ENCODE assay signal across 12 mouse cellular contexts in genomic region chr11:80808551-80809070, GRCm38 (mm10). TPM values are rescaled to one million over a fixed set of nuclear protein-coding genes. Genes with fewer than 3 reads are reported as not detected.
DNase-seq lines count a peak whose midpoint lies in the region; ATAC-seq lines count a peak whose summit lies in the region.
"Had no signal": no experiment of that assay in that cellular context is flagged by ENCODE, and none has a peak within 500 bp of the region (broad histone marks: within the 10 kb centered on the region; RNA-seq: fewer than 3 reads in every experiment).

No protein-coding gene starts in this region.

- no peaks in the 10 kb centered on the region for H3K36me3 ChIP-seq in liver, embryonic 15.5 days (replicated peaks)

- H3K27me3 ChIP-seq in liver, embryonic 15.5 days = peaks cover 55% of the 10 kb centered on the region

- H3K27ac ChIP-seq in liver, embryonic 15.5 days (replicated peaks) = no peak overlapping the region

- WGBS in liver, embryonic 15.5 days (ENCODE audit: insufficient replicate concordance) = 50% methylated on average over 6 of the region's 6 CpGs

- peaks cover 22% of the 10 kb centered on the region; the same call in 1 of the 2 replicates for H3K4me1 ChIP-seq in liver, embryonic 15.5 days (replicated peaks)

- no peak overlapping the region for H3K9ac ChIP-seq in liver, embryonic 15.5 days

- no peak overlapping the region for H3K4me3 ChIP-seq in liver, embryonic 15.5 days (replicated peaks)
- H3K4me3 ChIP-seq: megakaryocyte, embryonic 14.5 days had no signal

- no peak overlapping the region for H3K4me2 ChIP-seq in liver, embryonic 15.5 days

- H3K9me3 ChIP-seq in liver, embryonic 15.5 days (replicated peaks) = no peaks in the 10 kb centered on the region

- ATAC-seq in liver, embryonic 15.5 days (ENCODE audit: insufficient read depth) = peak; percentile 33; the same call in 1 of the 2 replicates

- DNase-seq in adrenal gland, adult 8-10 months = peak; percentile 58
- no peak for DNase-seq in adrenal gland, adult 18-20 months (ENCODE audit: low spot score in 2 of 2)
- peak; percentile 26 for DNase-seq in urinary bladder, postnatal 14 days (ENCODE audit: low spot score)
- no peak for DNase-seq in urinary bladder, postnatal 4 days (ENCODE audit: low spot score in 2 of 2)
- no peak for DNase-seq in right cerebral cortex, adult 2 months (ENCODE audit: low spot score in 2 of 2)
- DNase-seq in natural killer cell, adult 2 months (ENCODE audit: low spot score in 2 of 2) = no peak
- DNase-seq in right cerebral cortex, postnatal 14 days = no peak
- DNase-seq: heart, adult 18-20 months; right cerebral cortex, adult 18-20 months had no signal

RNA-seq across cellular contexts. Expression of gene Tmem98, which starts 1.4 kb away (rescaled TPM):
- total RNA-seq in adrenal gland, adult 8-10 months (2022) = 10 to 100 TPM; 35.5 to 87.0 (median 58.0) TPM
- 10 to 100 TPM; 23.5 to 71.9 TPM for total RNA-seq in adrenal gland, adult 18-20 months (2021)
- 8.3 and 9.1 TPM in 2 replicates for polyA plus RNA-seq in liver, embryonic 15.5 days (2015; fragmentation: Nextera tagmentation; extraction: Ambion mirVana)

RNA-seq across cellular contexts. Expression of gene Myo1d, which starts 28.8 kb away (rescaled TPM):
- total RNA-seq in adrenal gland, adult 8-10 months (2022) = 100 to 1,000 TPM in 2 of 4 experiments, 10 to 100 TPM in 2; 62.6 to 107 (median 87.1) TPM
- total RNA-seq in adrenal gland, adult 18-20 months (2021) = 10 to 100 TPM; 41.4 to 97.0 TPM
- 8.6 and 9.0 TPM in 2 replicates for polyA plus RNA-seq in liver, embryonic 15.5 days (2015; fragmentation: Nextera tagmentation; extraction: Ambion mirVana)

RNA-seq across cellular contexts. Expression of gene Spaca3, which starts 49.6 kb away (rescaled TPM):
- not detected for total RNA-seq in adrenal gland, adult 8-10 months (2022)
- not detected for total RNA-seq in adrenal gland, adult 18-20 months (2021)
- polyA plus RNA-seq in liver, embryonic 15.5 days (2015; fragmentation: Nextera tagmentation; extraction: Ambion mirVana) = not detected in 2 replicates
- total RNA-seq: heart, adult 18-20 months had no signal
- polyA plus RNA-seq: embryonic facial prominence, embryonic 14.5 days had no signal

Comparison
In these comparisons a context has a peak if more than half of its experiments do, and no peak if none do; other contexts are left out.
1. DNase-seq: peak in adrenal gland, adult 8-10 months (single experiment) and urinary bladder, postnatal 14 days (single experiment); none in adrenal gland, adult 18-20 months (0 of 2), urinary bladder, postnatal 4 days (0 of 2), right cerebral cortex, adult 2 months (0 of 2), natural killer cell, adult 2 months (0 of 2) and right cerebral cortex, postnatal 14 days (single experiment).